Mouse (Mus musculus) cortical plate, adult 2 months (tissue): ENCODE data around the gene Preb.

Experiments used
- CTCF ChIP-seq: fragments of 200-500 bp; IDR thresholded peaks from 2 replicates; pipeline ENCODE4 v1.5.1; 2011; ENCODE audit warnings: mild to moderate bottlenecking, control low read depth, low read length; ENCODE audit not compliant: insufficient read depth; ENCODE audit errors: extremely low read depth
- POLR2A ChIP-seq: fragments of 200-500 bp; IDR thresholded peaks from 2 replicates; pipeline ENCODE4 v1.6.1; 2011; ENCODE audit warnings: mild to moderate bottlenecking, low read length, control low read depth; ENCODE audit not compliant: insufficient read depth; ENCODE audit errors: extremely low read depth

DNA sequence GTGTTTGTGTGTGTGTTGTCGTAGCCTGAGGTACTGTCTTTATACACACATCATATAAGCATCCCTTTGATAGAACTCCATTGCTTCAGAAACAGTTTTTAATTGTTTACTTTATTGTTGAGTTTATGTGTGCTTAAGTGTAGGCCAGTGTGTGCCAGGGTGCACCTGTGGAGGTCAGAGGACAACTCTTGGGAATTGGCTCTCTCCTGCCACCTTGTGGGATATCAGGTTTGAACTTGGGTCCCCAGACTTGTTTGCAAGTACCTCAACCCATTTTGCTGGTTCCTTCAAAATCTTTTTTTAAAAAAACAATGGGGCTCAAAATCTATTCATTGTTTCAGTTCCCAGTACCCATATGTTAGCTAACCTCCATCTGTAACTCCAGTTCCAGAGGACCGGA, 17.2 kb downstream of the Preb start:
- TF ChIP-seq CTCF (peak; percentile 26; the same call in 1 of the 2 replicates), POLR2A (no peak)
